12 mouse cellular contexts compared by ENCODE assay signal in the genomic region with DNA sequence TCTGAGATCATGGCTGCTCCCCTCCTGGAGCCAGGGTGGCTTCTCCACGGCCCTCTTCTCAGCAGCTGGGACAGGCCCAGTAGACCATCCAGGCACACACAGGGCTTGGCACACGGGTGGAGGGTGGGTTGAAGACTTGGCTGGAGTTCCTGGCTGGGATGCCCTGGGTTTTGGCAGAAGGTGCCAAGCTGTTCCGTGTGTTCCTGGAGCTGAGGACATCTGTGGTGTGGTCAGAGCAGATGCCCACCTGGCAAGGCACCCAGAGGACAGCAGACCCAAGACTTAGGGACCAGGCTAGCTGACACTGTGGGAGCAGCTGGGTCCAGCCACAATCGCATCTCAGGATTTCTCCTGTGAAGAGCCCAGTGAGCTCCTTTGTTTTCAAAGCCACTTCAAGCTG. TPM values are rescaled to one million over a fixed set of nuclear protein-coding genes. Genes with fewer than 3 reads are reported as not detected.
DNase-seq lines count a peak whose midpoint lies in the region; ATAC-seq lines count a peak whose summit lies in the region.
"Had no signal": no experiment of that assay in that cellular context is flagged by ENCODE, and none has a peak within 500 bp of the region (broad histone marks: within the 10 kb centered on the region; RNA-seq: fewer than 3 reads in every experiment).

No protein-coding gene starts in this region.

- H3K4me1 ChIP-seq in embryonic facial prominence, embryonic 14.5 days (ENCODE audit: control insufficient read depth, insufficient read depth, low read length): no peaks in the 10 kb centered on the region
- H3K4me1 ChIP-seq in embryonic facial prominence, embryonic 10.5 days: no peaks in the 10 kb centered on the region
- H3K4me1 ChIP-seq in hindbrain, embryonic 15.5 days (replicated peaks): no peaks in the 10 kb centered on the region
- peaks cover 3% of the 10 kb centered on the region; the same call in 1 of the 2 replicates for H3K4me1 ChIP-seq in hindbrain, embryonic 10.5 days (replicated peaks)
- H3K4me1 ChIP-seq: liver, embryonic 13.5 days; neural tube, embryonic 15.5 days had no signal

- H3K9me3 ChIP-seq in embryonic facial prominence, embryonic 14.5 days (ENCODE audit: control insufficient read depth, low read length): no peaks in the 10 kb centered on the region
- no peaks in the 10 kb centered on the region for H3K9me3 ChIP-seq in embryonic facial prominence, embryonic 10.5 days
- H3K9me3 ChIP-seq in hindbrain, embryonic 15.5 days: no peaks in the 10 kb centered on the region
- H3K9me3 ChIP-seq in hindbrain, embryonic 10.5 days: no peaks in the 10 kb centered on the region
- H3K9me3 ChIP-seq: liver, embryonic 13.5 days; neural tube, embryonic 15.5 days had no signal

- H3K4me3 ChIP-seq in embryonic facial prominence, embryonic 14.5 days (ENCODE audit: low read depth, low read length): no peak overlapping the region
- no peak overlapping the region for H3K4me3 ChIP-seq in embryonic facial prominence, embryonic 10.5 days
- no peak overlapping the region for H3K4me3 ChIP-seq in hindbrain, embryonic 15.5 days
- H3K4me3 ChIP-seq in hindbrain, embryonic 10.5 days: no peak overlapping the region
- H3K4me3 ChIP-seq: heart, adult 2 months; liver, embryonic 13.5 days; neural tube, embryonic 15.5 days had no signal

- H3K4me2 ChIP-seq in embryonic facial prominence, embryonic 14.5 days (ENCODE audit: low read depth, low read length): no peak overlapping the region
- H3K4me2 ChIP-seq in hindbrain, embryonic 15.5 days: no peak overlapping the region
- H3K4me2 ChIP-seq: liver, embryonic 13.5 days; neural tube, embryonic 15.5 days had no signal

- H3K36me3 ChIP-seq in embryonic facial prominence, embryonic 14.5 days (ENCODE audit: control insufficient read depth, insufficient read depth, low read length): no peaks in the 10 kb centered on the region
- H3K36me3 ChIP-seq in embryonic facial prominence, embryonic 10.5 days (replicated peaks): no peaks in the 10 kb centered on the region
- no peaks in the 10 kb centered on the region for H3K36me3 ChIP-seq in hindbrain, embryonic 15.5 days
- H3K36me3 ChIP-seq in hindbrain, embryonic 10.5 days: no peaks in the 10 kb centered on the region
- H3K36me3 ChIP-seq: liver, embryonic 13.5 days; neural tube, embryonic 15.5 days had no signal

- WGBS in embryonic facial prominence, embryonic 14.5 days: 70% methylated on average over 4 of the region's 4 CpGs
- WGBS in embryonic facial prominence, embryonic 10.5 days: 86% methylated on average over 4 of the region's 4 CpGs
- WGBS in hindbrain, embryonic 15.5 days: 64% methylated on average over 4 of the region's 4 CpGs
- 83% methylated on average over 4 of the region's 4 CpGs for WGBS in hindbrain, embryonic 10.5 days

- H3K27me3 ChIP-seq in embryonic facial prominence, embryonic 14.5 days (replicated peaks; ENCODE audit: control insufficient read depth, insufficient read depth, low read length): no peaks in the 10 kb centered on the region
- 0 out of 2 replicates have a peak, but pooled peaks cover 6% of the 10 kb centered on the region for H3K27me3 ChIP-seq in embryonic facial prominence, embryonic 10.5 days (replicated peaks; ENCODE audit: low read depth, poor library complexity, severe bottlenecking)
- H3K27me3 ChIP-seq in hindbrain, embryonic 15.5 days: no peaks in the 10 kb centered on the region
- no peaks in the 10 kb centered on the region for H3K27me3 ChIP-seq in hindbrain, embryonic 10.5 days (ENCODE audit: insufficient read depth, poor library complexity, severe bottlenecking)
- H3K27me3 ChIP-seq: liver, embryonic 13.5 days; neural tube, embryonic 15.5 days had no signal

- ATAC-seq in embryonic facial prominence, embryonic 14.5 days (ENCODE audit: low read depth): 0 out of 2 replicates have a peak, but pooled peaks have one; percentile 22
- ATAC-seq in hindbrain, embryonic 15.5 days (ENCODE audit: low FRiP score, low read depth): peak; percentile 87
- no peak for ATAC-seq in activated CD4-positive, CD25-positive, alpha-beta regulatory T cell, adult 4 months

- H3K27ac ChIP-seq in embryonic facial prominence, embryonic 14.5 days (replicated peaks; ENCODE audit: low read depth, low read length): no peak overlapping the region
- H3K27ac ChIP-seq in embryonic facial prominence, embryonic 10.5 days (replicated peaks): no peak overlapping the region
- H3K27ac ChIP-seq in hindbrain, embryonic 15.5 days (replicated peaks): no peak overlapping the region; the same call in 1 of the 2 replicates
- no peak overlapping the region for H3K27ac ChIP-seq in hindbrain, embryonic 10.5 days
- H3K27ac ChIP-seq: heart, adult 2 months; liver, embryonic 13.5 days; neural tube, embryonic 15.5 days had no signal

- no peak for DNase-seq in embryonic facial prominence, embryonic 14.5 days (ENCODE audit: low spot score)
- DNase-seq in embryonic facial prominence, embryonic 10.5 days (ENCODE audit: low spot score): no peak
- DNase-seq in hindbrain, embryonic 10.5 days (ENCODE audit: low spot score): no peak
- peak; percentile 76 for DNase-seq in cerebellum, adult 11 months
- peak; percentile 23 for DNase-seq in gastrocnemius, postnatal 25 days
- DNase-seq in urinary bladder, postnatal 25 days (ENCODE audit: low spot score): no peak
- DNase-seq: liver, embryonic 13.5 days; thymus, postnatal 14 days had no signal

- H3K9ac ChIP-seq in embryonic facial prominence, embryonic 14.5 days (ENCODE audit: low read depth, low read length): no peak overlapping the region
- H3K9ac ChIP-seq in hindbrain, embryonic 15.5 days: no peak overlapping the region
- H3K9ac ChIP-seq: liver, embryonic 13.5 days; neural tube, embryonic 15.5 days had no signal

RNA-seq across cellular contexts. Expression of gene Ppp4r2, which starts 59.1 kb away (rescaled TPM):
- 29.5 and 30.4 TPM in 2 replicates for polyA plus RNA-seq in embryonic facial prominence, embryonic 14.5 days (2014; fragmentation: Nextera tagmentation; extraction: Ambion mirVana)
- 22.6 and 23.9 TPM in 2 replicates for polyA plus RNA-seq in embryonic facial prominence, embryonic 10.5 days (2016; fragmentation: Nextera tagmentation; extraction: Ambion mirVana)
- 15.1 TPM in 2 replicates for polyA plus RNA-seq in hindbrain, embryonic 15.5 days (2015; fragmentation: Nextera tagmentation; extraction: Ambion mirVana)
- polyA plus RNA-seq in hindbrain, embryonic 10.5 days (2016; fragmentation: Nextera tagmentation; extraction: Ambion mirVana): 17.3 and 26.5 TPM in 2 replicates
- 10 to 100 TPM; 38.7 to 47.7 TPM for total RNA-seq in gastrocnemius, postnatal 25 days (2021)
- 10 to 100 TPM; 25.0 to 27.7 TPM for polyA plus RNA-seq in activated CD4-positive, CD25-positive, alpha-beta regulatory T cell, adult 4 months (2017; shearing (Covaris generic))

Comparison
In these comparisons a context has a peak if more than half of its experiments do, and no peak if none do; other contexts are left out.
1. DNase-seq: peak in cerebellum, adult 11 months (single experiment) and gastrocnemius, postnatal 25 days (single experiment); none in embryonic facial prominence, embryonic 14.5 days (single experiment), embryonic facial prominence, embryonic 10.5 days (single experiment), hindbrain, embryonic 10.5 days (single experiment) and urinary bladder, postnatal 25 days (single experiment).